Mouse (Mus musculus) erythroblast, embryonic 14.5 days (primary cell): ENCODE measurements around the gene Ppp1r14b.

Source experiments
- GATA1 ChIP-seq: IDR thresholded peaks from 2 replicates; pipeline ENCODE4 v1.6.1; 2012; ENCODE audit warnings: low read length, inconsistent platforms, mixed read lengths
- TAL1 ChIP-seq: IDR thresholded peaks from 3 replicates; pipeline ENCODE4 v1.6.1; 2012; ENCODE audit warnings: low read length, inconsistent platforms, mixed read lengths

DNA sequence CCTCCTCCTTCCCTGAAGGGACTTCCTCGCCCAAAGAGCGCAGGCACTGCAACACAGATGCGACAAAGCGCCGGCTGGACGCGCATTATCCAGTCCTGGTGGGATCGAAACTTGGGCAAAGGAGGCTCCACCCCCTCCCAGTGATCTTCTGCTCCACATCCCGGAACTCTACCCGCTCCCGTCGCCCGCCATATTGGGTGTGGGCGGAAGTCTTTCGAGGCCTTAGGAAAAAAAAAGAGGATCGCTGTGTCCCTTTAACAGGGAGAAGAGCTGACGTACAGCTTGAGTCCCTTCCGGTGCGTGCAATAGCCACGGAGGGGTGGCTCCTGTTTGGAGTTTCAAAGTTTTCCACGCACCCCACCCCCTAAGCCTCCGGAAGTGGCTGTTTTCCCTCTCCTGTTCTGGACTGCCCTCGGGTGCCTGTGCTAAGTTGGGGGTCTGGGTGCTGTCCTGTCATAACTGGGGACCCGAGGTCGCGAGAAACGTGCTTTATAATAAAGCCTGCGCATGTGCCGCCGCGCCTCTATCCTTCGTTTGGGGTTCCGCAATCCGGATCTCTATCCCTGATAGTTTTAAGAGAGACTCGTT is 23.3 kb upstream of the Ppp1r14b start:
- TF ChIP-seq GATA1 (no peak), TAL1 (no peak)
